Comparison of ENCODE assay signal across 8 mouse cellular contexts in the genomic region with DNA sequence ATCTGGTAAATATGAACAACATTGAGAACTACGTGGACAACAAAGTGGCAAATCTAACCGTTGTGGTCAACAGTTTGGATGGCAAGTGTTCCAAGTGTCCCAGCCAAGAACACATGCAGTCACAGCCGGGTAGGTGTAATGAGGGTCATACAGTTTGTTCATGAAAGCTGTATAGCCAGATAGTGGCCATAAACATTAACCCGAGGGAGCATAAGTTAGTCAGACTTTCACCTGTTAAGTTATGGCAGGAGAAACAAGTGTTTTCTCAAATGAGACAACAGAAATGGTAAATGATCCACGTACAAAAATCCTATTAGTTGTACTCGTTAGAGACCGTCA. TPM values are rescaled to one million over a fixed set of nuclear protein-coding genes. Genes with fewer than 3 reads are reported as not detected.
A peak's percentile ranks its signal among the peaks of the same experiment; 100 is the strongest.
DNase-seq lines count a peak whose midpoint lies in the region; ATAC-seq lines count a peak whose summit lies in the region.

No protein-coding gene starts in this region.

- no peaks in the 10 kb centered on the region for H3K9me3 ChIP-seq in megakaryocyte, embryonic 14.5 days
- H3K9me3 ChIP-seq in limb, embryonic 15.5 days = no peaks in the 10 kb centered on the region
- no peaks in the 10 kb centered on the region for H3K9me3 ChIP-seq in stomach, embryonic 16.5 days (replicated peaks; ENCODE audit: control insufficient read depth, low read length)

- H3K36me3 ChIP-seq in megakaryocyte, embryonic 14.5 days (replicated peaks; ENCODE audit: low read length) = peaks cover 18% of the 10 kb centered on the region
- H3K36me3 ChIP-seq in limb, embryonic 15.5 days = no peaks in the 10 kb centered on the region
- H3K36me3 ChIP-seq in stomach, embryonic 16.5 days (ENCODE audit: control insufficient read depth, insufficient read depth, low read length) = no peaks in the 10 kb centered on the region

- no peak for DNase-seq in cerebellum, adult 11 months
- DNase-seq in thymus, postnatal 0 days (ENCODE audit: low spot score) = no peak
- no peak for DNase-seq in gastrocnemius, postnatal 14 days

- no peak overlapping the region for H3K9ac ChIP-seq in limb, embryonic 15.5 days
- H3K9ac ChIP-seq in stomach, embryonic 16.5 days (ENCODE audit: low read length) = peak overlapping the region; percentile 68

- peaks cover 57% of the 10 kb centered on the region for H3K4me1 ChIP-seq in megakaryocyte, embryonic 14.5 days
- H3K4me1 ChIP-seq in limb, embryonic 15.5 days = peaks cover 8% of the 10 kb centered on the region
- H3K4me1 ChIP-seq in stomach, embryonic 16.5 days (ENCODE audit: control insufficient read depth, insufficient read depth, low read length) = no peaks in the 10 kb centered on the region

- peak overlapping the region; percentile 99 for H3K4me3 ChIP-seq in megakaryocyte, embryonic 14.5 days (replicated peaks)
- no peak overlapping the region for H3K4me3 ChIP-seq in limb, embryonic 15.5 days
- peak overlapping the region; percentile 45 for H3K4me3 ChIP-seq in stomach, embryonic 16.5 days (replicated peaks; ENCODE audit: low read length)

- no peak overlapping the region for H3K27ac ChIP-seq in limb, embryonic 15.5 days
- H3K27ac ChIP-seq in stomach, embryonic 16.5 days (ENCODE audit: low read length) = no peak overlapping the region

- 52% methylated on average over 7 of the region's 7 CpGs for WGBS in limb, embryonic 15.5 days
- 58% methylated on average over 7 of the region's 7 CpGs for WGBS in stomach, embryonic 16.5 days

- H3K4me2 ChIP-seq in limb, embryonic 15.5 days = peak overlapping the region; percentile 82
- peak overlapping the region; percentile 72 for H3K4me2 ChIP-seq in stomach, embryonic 16.5 days (ENCODE audit: low read depth, low read length)

- ATAC-seq in cerebellum, adult (ENCODE audit: insufficient number of reproducible peaks, low FRiP score, low TSS enrichment) = 0 out of 2 replicates have a peak, but pooled peaks have one; percentile 10
- ATAC-seq in megakaryocyte, adult 5-6 weeks (ENCODE audit: poor library complexity, severe bottlenecking) = no peak
- no peak for ATAC-seq in limb, embryonic 15.5 days (ENCODE audit: insufficient number of reproducible peaks, low FRiP score, low TSS enrichment, low read depth)
- no peak for ATAC-seq in stomach, embryonic 16.5 days (ENCODE audit: insufficient read depth, low FRiP score)

- intact Hi-C loops in gastrocnemius, postnatal 14 days (cut with DNase I; ENCODE audit: low total_unique reads) = no loop called here

- H3K27me3 ChIP-seq in megakaryocyte, embryonic 14.5 days (replicated peaks) = no peaks in the 10 kb centered on the region
- H3K27me3 ChIP-seq in limb, embryonic 15.5 days = peaks cover 11% of the 10 kb centered on the region; the same call in 1 of the 2 replicates
- peaks cover 3% of the 10 kb centered on the region; the same call in 1 of the 2 replicates for H3K27me3 ChIP-seq in stomach, embryonic 16.5 days (ENCODE audit: control insufficient read depth, insufficient read depth, low read length)

RNA-seq across cellular contexts. Expression of gene Fgl2, which starts 0.7 kb away (rescaled TPM):
- polyA plus RNA-seq in megakaryocyte, embryonic 14.5 days (2012; ENCODE audit: insufficient read depth, low replicate concordance) = 0.71 and 3.3 TPM in 2 replicates
- total RNA-seq in megakaryocyte, adult 5-6 weeks (2015) = 40.7 and 48.1 TPM in 2 replicates
- 47.9 and 49.3 TPM in 2 replicates for total RNA-seq in megakaryocyte, adult 5-6 weeks (2017)
- polyA plus RNA-seq in limb, embryonic 15.5 days (2015; fragmentation: Nextera tagmentation; extraction: Ambion mirVana) = 2.9 TPM in 2 replicates
- polyA plus RNA-seq in stomach, embryonic 16.5 days (2015; fragmentation: Nextera tagmentation; extraction: Ambion mirVana) = 15.9 and 17.2 TPM in 2 replicates
- 4.5 and 4.8 TPM in 2 replicates for polyA plus RNA-seq in thymus, postnatal 0 days (2015; fragmentation: Nextera tagmentation; extraction: Ambion mirVana)
- total RNA-seq in gastrocnemius, postnatal 14 days (2021) = 1 to 10 TPM; 5.7 to 6.1 TPM

RNA-seq across cellular contexts. Expression of gene Ccdc146, which starts 51.3 kb away (rescaled TPM):
- polyA plus RNA-seq in megakaryocyte, embryonic 14.5 days (2012; ENCODE audit: insufficient read depth, low replicate concordance) = not detected in 2 replicates
- 0.09 TPM in 1 of 2 replicates, not detected in the other for total RNA-seq in megakaryocyte, adult 5-6 weeks (2015)
- 0.59 TPM in 1 of 2 replicates, not detected in the other for total RNA-seq in megakaryocyte, adult 5-6 weeks (2017)
- polyA plus RNA-seq in limb, embryonic 15.5 days (2015; fragmentation: Nextera tagmentation; extraction: Ambion mirVana) = 0.29 TPM in 1 of 2 replicates, not detected in the other
- 0.62 and 0.72 TPM in 2 replicates for polyA plus RNA-seq in stomach, embryonic 16.5 days (2015; fragmentation: Nextera tagmentation; extraction: Ambion mirVana)
- 0.21 TPM in 1 of 2 replicates, not detected in the other for polyA plus RNA-seq in thymus, postnatal 0 days (2015; fragmentation: Nextera tagmentation; extraction: Ambion mirVana)
- 1 to 10 TPM; 1.5 to 1.6 TPM for total RNA-seq in gastrocnemius, postnatal 14 days (2021)

RNA-seq across cellular contexts. Expression of gene Fam185a, which starts 51.6 kb away (rescaled TPM):
- polyA plus RNA-seq in megakaryocyte, embryonic 14.5 days (2012; ENCODE audit: insufficient read depth, low replicate concordance) = 0.46 TPM in 1 of 2 replicates, not detected in the other
- total RNA-seq in megakaryocyte, adult 5-6 weeks (2015) = 1.1 and 1.5 TPM in 2 replicates
- 2.4 and 6.1 TPM in 2 replicates for total RNA-seq in megakaryocyte, adult 5-6 weeks (2017)
- 5.4 and 6.1 TPM in 2 replicates for polyA plus RNA-seq in limb, embryonic 15.5 days (2015; fragmentation: Nextera tagmentation; extraction: Ambion mirVana)
- polyA plus RNA-seq in stomach, embryonic 16.5 days (2015; fragmentation: Nextera tagmentation; extraction: Ambion mirVana) = 6.5 and 6.8 TPM in 2 replicates
- polyA plus RNA-seq in thymus, postnatal 0 days (2015; fragmentation: Nextera tagmentation; extraction: Ambion mirVana) = 4.9 and 5.2 TPM in 2 replicates
- 1 to 10 TPM; 5.9 to 6.5 TPM for total RNA-seq in gastrocnemius, postnatal 14 days (2021)
